Mouse (Mus musculus): ENCODE data around the gene Bbox1. TPM values are rescaled to one million over a fixed set of nuclear protein-coding genes. Genes with fewer than 3 reads are reported as not detected.

The Bbox1 gene
- polyA plus RNA-seq, 1 experiment, result not detected

GRCm38 (mm10) chr2:110275424-110275823, 38.9 kb downstream of the Bbox1 start:
- H3K36me3 ChIP-seq (ENCODE audit: control insufficient read depth, insufficient read depth, low read length), result no peaks in the 10 kb centered on the region
- H3K4me1 ChIP-seq (ENCODE audit: control insufficient read depth, insufficient read depth, insufficient read length), result no peaks in the 10 kb centered on the region
- H3K27ac ChIP-seq (ENCODE audit: insufficient read depth, low read length), result no peak overlapping the region
- 72% methylated on average over 2 of the region's 2 CpGs for WGBS
- no peaks in the 10 kb centered on the region for H3K27me3 ChIP-seq (ENCODE audit: control insufficient read depth, insufficient read depth, low read length)
- no peak for DNase-seq (ENCODE audit: low read depth in 1 of 2, low spot score in 2 of 2)
- TF ChIP-seq CTCF (IDR thresholded peaks at IDR 0.05; ENCODE audit: extremely low read depth, insufficient read depth, insufficient read length, insufficient replicate concordance), result no peak
- TF ChIP-seq POLR2A (IDR thresholded peaks at IDR 0.05; ENCODE audit: low read depth, low read length), result no peak
- no peak overlapping the region for H3K4me3 ChIP-seq (ENCODE audit: extremely low read depth, insufficient read depth, insufficient read length)

DNA sequence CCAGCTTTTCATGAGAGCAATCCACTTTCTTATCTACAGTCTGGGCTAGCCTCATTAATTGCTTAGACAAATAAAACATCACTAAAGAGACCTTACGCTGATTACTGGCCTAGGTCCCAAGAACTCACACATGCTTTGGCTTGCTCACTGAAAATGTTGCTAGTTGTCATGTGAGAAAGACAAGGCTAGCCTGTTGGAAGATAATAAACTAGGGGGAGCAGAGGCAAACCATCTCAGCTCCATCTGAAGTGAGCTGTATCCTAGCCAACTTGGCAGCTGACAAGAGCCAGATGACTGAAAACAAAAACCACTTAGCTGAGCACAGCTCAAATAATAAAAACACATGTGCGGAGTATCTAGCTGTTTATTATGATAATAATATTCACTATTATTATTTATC, 40.2 kb downstream of the Bbox1 start:
- no peak overlapping the region for H3K4me3 ChIP-seq (ENCODE audit: extremely low read depth, insufficient read depth, insufficient read length)
- 92% methylated on average over 2 of the region's 2 CpGs for WGBS

GRCm38 (mm10) chr2:110269281-110269680, 45.1 kb downstream of the Bbox1 start:
- no peak overlapping the region for H3K27ac ChIP-seq (ENCODE audit: insufficient read depth, low read length)
- no peaks in the 10 kb centered on the region for H3K27me3 ChIP-seq (ENCODE audit: control insufficient read depth, insufficient read depth, low read length)
- no peak overlapping the region for H3K4me3 ChIP-seq (ENCODE audit: extremely low read depth, insufficient read depth, insufficient read length)
- no peak for DNase-seq (ENCODE audit: low read depth in 1 of 2, low spot score in 2 of 2)
- TF ChIP-seq POLR2A (IDR thresholded peaks at IDR 0.05; ENCODE audit: low read depth, low read length) (no peak), CTCF (IDR thresholded peaks at IDR 0.05; ENCODE audit: extremely low read depth, insufficient read depth, insufficient read length, insufficient replicate concordance) (no peak)
- H3K36me3 ChIP-seq (ENCODE audit: control insufficient read depth, insufficient read depth, low read length), result no peaks in the 10 kb centered on the region
- WGBS, result 87% methylated on average over 3 of the region's 3 CpGs
- H3K4me1 ChIP-seq (ENCODE audit: control insufficient read depth, insufficient read depth, insufficient read length), result no peaks in the 10 kb centered on the region

More for the DNA sequence above, 40.2 kb downstream of the Bbox1 start:
- no peak for TF ChIP-seq POLR2A (IDR thresholded peaks at IDR 0.05; ENCODE audit: low read depth, low read length)
- TF ChIP-seq CTCF (IDR thresholded peaks at IDR 0.05; ENCODE audit: extremely low read depth, insufficient read depth, insufficient read length, insufficient replicate concordance), result no peak
- DNase-seq (ENCODE audit: low read depth in 1 of 2, low spot score in 2 of 2), result no peak
- Histone ChIP-seq H3K4me1 (ENCODE audit: control insufficient read depth, insufficient read depth, insufficient read length) (no peaks in the 10 kb centered on the region), H3K27ac (ENCODE audit: insufficient read depth, low read length) (no peak overlapping the region), H3K27me3 (ENCODE audit: control insufficient read depth, insufficient read depth, low read length) (no peaks in the 10 kb centered on the region), H3K36me3 (ENCODE audit: control insufficient read depth, insufficient read depth, low read length) (no peaks in the 10 kb centered on the region)

DNA sequence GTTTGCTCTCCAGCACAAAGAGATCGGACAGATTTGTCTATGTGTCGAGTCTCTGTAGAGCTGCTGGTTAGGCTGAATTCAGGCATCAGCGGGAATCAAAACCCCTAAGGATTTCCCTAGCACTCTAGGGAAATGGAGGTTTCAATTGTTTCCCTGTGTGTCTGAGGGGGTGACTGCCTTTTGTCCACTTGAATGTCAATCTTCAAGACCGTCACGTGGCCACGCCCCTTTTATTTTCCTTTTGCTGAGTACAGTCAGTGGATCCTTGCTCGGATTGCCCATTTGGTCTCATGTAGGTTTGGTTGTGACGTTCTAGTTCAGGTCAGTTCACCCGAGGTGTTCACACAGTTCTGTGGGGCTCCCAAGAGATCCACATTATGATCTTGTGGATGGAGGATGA, 82.1 kb downstream of the Bbox1 start:
- Histone ChIP-seq H3K27ac (ENCODE audit: insufficient read depth, low read length) (no peak overlapping the region), H3K4me1 (ENCODE audit: control insufficient read depth, insufficient read depth, insufficient read length) (no peaks in the 10 kb centered on the region), H3K27me3 (ENCODE audit: control insufficient read depth, insufficient read depth, low read length) (no peaks in the 10 kb centered on the region), H3K4me3 (ENCODE audit: extremely low read depth, insufficient read depth, insufficient read length) (no peak overlapping the region), H3K36me3 (ENCODE audit: control insufficient read depth, insufficient read depth, low read length) (no peaks in the 10 kb centered on the region)
- TF ChIP-seq CTCF (IDR thresholded peaks at IDR 0.05; ENCODE audit: extremely low read depth, insufficient read depth, insufficient read length, insufficient replicate concordance) (no peak), POLR2A (IDR thresholded peaks at IDR 0.05; ENCODE audit: low read depth, low read length) (no peak)
- WGBS, result 79% methylated on average over 9 of the region's 9 CpGs
- no peak for DNase-seq (ENCODE audit: low read depth in 1 of 2, low spot score in 2 of 2)

- Histone ChIP-seq H3K36me3 (ENCODE audit: control insufficient read depth, insufficient read depth, low read length) (no peaks in the 10 kb centered on the region), H3K4me3 (ENCODE audit: extremely low read depth, insufficient read depth, insufficient read length) (no peak overlapping the region), H3K27me3 (ENCODE audit: control insufficient read depth, insufficient read depth, low read length) (no peaks in the 10 kb centered on the region), H3K27ac (ENCODE audit: insufficient read depth, low read length) (no peak overlapping the region), H3K4me1 (ENCODE audit: control insufficient read depth, insufficient read depth, insufficient read length) (no peaks in the 10 kb centered on the region)
- no peak for DNase-seq (ENCODE audit: low read depth in 1 of 2, low spot score in 2 of 2)
- WGBS, result 77% methylated on average over 4 of the region's 4 CpGs
- no peak for TF ChIP-seq POLR2A (IDR thresholded peaks at IDR 0.05; ENCODE audit: low read depth, low read length)
- no peak for TF ChIP-seq CTCF (IDR thresholded peaks at IDR 0.05; ENCODE audit: extremely low read depth, insufficient read depth, insufficient read length, insufficient replicate concordance)
These were observed 83.6 kb downstream of the Bbox1 start for GRCm38 (mm10) chr2:110230753-110231152.

GRCm38 (mm10) chr2:110229143-110230087, 84.9 kb downstream of the Bbox1 start:
- TF ChIP-seq POLR2A (IDR thresholded peaks at IDR 0.05; ENCODE audit: low read depth, low read length) (no peak), CTCF (IDR thresholded peaks at IDR 0.05; ENCODE audit: extremely low read depth, insufficient read depth, insufficient read length, insufficient replicate concordance) (no peak)
- H3K27me3 ChIP-seq (ENCODE audit: control insufficient read depth, insufficient read depth, low read length), result no peaks in the 10 kb centered on the region
- H3K4me1 ChIP-seq (ENCODE audit: control insufficient read depth, insufficient read depth, insufficient read length), result no peaks in the 10 kb centered on the region
- 27% methylated on average over 15 of the region's 15 CpGs for WGBS
- H3K4me3 ChIP-seq (ENCODE audit: extremely low read depth, insufficient read depth, insufficient read length), result no peak overlapping the region
- DNase-seq (ENCODE audit: low read depth in 1 of 2, low spot score in 2 of 2), result no peak
- H3K36me3 ChIP-seq (ENCODE audit: control insufficient read depth, insufficient read depth, low read length), result no peaks in the 10 kb centered on the region
- H3K27ac ChIP-seq (ENCODE audit: insufficient read depth, low read length), result no peak overlapping the region

DNA sequence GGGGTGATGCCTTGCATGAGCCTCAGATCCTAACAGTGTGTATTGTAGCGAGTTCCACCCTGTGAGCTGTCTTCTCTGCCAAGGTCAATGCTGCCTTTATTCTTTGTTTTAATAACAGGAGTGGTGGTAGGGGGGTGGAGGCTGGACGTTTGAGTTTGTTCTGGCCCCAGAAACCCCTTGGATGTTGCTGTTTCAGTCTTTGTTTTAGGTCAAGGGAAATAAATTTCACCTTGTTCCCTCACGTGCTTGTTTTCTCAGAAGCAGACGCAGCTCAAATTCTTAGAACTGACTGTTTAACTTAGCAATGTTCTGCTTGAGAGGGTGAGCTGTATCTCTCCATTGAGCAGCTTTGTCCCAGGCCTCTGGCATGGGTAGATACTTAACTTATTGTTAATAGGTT, 87.9 kb downstream of the Bbox1 start:
- H3K36me3 ChIP-seq (ENCODE audit: control insufficient read depth, insufficient read depth, low read length), result no peaks in the 10 kb centered on the region
- no peaks in the 10 kb centered on the region for H3K4me1 ChIP-seq (ENCODE audit: control insufficient read depth, insufficient read depth, insufficient read length)
- 66% methylated on average over 4 of the region's 4 CpGs for WGBS
- TF ChIP-seq CTCF (IDR thresholded peaks at IDR 0.05; ENCODE audit: extremely low read depth, insufficient read depth, insufficient read length, insufficient replicate concordance) (no peak), POLR2A (IDR thresholded peaks at IDR 0.05; ENCODE audit: low read depth, low read length) (no peak)
- DNase-seq (ENCODE audit: low read depth in 1 of 2, low spot score in 2 of 2), result no peak
- no peak overlapping the region for H3K27ac ChIP-seq (ENCODE audit: insufficient read depth, low read length)
- no peak overlapping the region for H3K4me3 ChIP-seq (ENCODE audit: extremely low read depth, insufficient read depth, insufficient read length)
- no peaks in the 10 kb centered on the region for H3K27me3 ChIP-seq (ENCODE audit: control insufficient read depth, insufficient read depth, low read length)
